Mouse (Mus musculus) retina, postnatal 7 days (tissue): Measurements from ENCODE around the gene 1700123O20Rik.

Experiments
- DNase-seq: peaks from one replicate; pipeline ENCODE4 v3.0.0-alpha.2; 2012; ENCODE audit warnings: low read depth, low spot score

1700123O20Rik gene

DNA sequence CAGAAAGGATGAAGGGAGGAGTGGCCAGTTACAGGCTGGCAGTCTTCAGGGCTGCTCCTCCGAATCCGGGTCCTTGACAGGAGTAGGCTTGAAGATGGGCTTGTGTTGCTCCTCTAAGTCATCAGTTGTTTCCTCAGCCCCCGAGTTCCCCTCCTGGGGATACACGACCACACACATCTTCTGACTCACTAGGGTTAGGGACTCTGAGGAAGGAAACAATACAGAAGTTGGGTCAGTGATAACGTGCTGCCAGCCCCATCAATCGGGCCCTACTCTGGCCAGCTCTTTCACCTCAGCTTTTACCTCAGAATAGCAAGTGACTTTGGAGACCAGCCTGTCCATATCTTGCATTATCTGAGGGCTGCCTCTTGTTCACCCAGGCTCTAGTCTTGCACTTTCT is 38.0 kb downstream of the 1700123O20Rik start:
- no peak for DNase-seq

DNA sequence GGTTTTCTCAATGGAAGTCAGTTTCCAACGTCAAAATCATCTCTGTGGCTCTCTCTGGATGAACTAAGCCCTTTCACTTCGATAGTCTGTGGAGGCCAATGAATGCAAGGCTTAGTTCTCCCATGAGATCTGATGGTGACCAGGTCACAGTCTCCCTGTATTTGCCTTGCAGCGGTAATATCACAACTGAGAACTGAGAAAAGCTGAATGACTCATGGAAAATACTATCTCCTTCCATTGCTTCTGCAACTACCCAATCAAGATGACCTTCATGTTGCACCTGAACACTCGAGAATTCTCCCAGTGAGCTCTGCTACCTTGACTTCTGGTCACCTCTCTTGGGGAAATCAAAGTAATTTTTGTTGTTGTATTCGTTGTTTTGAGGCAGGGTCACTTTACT is 41.5 kb downstream of the 1700123O20Rik start:
- DNase-seq: no peak

DNA sequence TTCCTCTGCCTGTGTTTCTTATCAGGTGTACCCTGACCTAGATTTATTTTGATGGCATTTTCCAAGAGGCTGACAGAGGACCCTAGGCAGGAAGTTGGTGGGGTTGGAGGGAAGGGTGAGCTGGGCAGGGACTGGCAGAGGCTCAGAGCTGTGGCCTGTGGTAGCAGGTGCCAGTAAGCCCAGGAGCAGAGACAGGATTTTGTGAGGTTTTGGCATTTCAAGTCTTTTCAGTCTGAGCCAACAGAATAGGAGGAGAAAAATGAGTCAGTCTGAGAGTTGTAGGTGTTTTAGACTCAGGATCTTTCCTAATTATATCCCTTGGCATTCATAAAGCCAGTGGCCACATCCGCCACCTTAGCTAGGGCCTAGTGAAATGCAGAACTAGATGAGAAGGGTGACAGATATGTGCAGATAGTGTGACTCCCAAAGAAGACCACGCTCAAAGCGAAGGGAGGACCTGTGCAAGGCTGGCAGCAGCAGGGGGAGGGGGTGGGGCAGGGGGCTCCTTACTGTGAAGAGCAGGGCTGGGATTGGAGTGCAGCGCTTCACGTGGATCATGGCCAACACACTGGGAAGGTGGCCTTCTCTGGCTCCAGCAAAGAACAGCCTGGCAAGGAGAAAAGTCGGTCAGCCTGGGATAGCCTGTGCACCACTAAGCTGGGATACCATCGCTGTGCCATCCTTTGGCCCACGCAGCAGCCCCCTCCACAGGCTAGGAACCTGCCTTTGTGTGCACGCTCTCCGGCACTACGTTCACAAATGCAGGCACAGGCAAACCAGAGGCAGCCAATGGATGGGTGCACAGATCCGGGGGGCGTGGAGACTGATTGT is 43.0 kb downstream of the 1700123O20Rik start:
- no peak for DNase-seq

DNA sequence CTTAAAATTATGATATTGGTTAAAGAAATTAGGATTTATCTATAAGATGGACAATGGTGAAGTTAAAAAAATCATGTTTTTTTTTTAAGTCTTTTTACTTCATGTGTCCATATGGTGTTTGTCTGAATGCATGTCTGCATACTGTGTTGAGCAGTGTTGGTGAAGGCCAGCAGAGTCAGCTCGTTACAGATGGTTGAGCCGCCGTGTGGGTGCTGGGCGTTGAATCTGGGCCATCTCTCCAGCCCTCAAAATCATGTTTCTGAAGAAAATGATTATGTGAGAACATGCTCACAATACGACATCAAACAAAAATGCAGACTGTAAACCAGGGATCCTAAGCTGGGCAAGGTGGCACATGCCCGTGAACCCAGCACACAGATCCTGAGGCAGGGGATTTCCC is 44.3 kb downstream of the 1700123O20Rik start:
- no peak for DNase-seq

DNA sequence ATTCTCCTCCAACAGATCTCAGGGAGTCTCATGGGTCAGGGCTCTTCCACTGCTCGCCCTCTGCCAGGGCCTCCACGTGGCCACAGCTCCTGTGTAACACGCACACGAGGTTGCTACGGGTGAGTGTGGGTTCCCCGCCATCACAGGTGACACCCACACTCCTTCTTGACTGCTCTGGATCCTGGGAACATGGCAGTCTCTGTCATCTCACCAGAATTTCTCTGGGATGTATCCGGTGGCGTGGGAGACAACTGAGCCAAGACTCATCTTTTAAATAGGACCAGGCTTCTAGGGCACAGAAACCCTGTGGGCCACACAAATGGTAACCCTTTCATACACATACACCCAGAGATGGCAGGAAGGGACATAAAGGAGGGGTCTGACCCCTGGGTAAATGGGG is 46.2 kb downstream of the 1700123O20Rik start:
- no peak for DNase-seq

DNA sequence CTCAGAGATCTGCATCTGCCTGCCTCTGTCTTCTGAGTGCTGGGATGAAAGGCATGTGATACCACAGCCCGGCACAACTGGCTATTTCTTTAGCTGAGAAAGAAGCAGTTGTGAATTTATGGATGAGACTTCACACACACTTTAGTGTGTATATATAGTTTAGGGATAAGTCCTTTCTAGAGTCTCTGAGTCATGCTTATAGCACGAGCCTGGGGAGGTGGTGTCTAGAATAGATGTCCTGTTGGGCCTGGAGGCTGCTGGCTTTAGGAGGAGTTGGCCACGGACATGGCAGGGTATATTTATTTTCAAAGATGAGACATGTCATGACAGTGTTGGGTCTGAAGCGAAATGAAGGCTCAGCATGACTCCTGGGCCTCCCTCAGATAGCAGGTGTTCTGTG is 48.0 kb downstream of the 1700123O20Rik start:
- DNase-seq: no peak

DNA sequence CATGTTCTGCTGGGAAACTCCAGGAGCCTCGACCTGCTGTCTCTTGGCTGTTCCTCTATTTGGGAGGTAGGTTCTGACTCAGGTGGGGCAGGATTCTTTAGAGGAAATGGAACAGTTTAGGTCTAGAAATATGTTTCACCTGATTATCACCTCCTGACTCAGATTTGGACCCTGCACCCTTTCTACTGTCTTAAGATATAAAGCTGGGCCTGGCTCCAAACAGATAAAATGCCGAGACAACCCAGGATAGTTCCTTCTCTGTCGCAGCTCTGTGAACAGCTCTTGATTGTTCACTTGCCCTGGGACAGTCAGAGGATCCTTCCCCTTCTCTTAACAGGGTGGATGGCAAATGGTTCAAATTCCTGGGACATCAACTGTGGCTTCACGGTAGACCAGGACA is 49.2 kb downstream of the 1700123O20Rik start:
- no peak for DNase-seq

DNA sequence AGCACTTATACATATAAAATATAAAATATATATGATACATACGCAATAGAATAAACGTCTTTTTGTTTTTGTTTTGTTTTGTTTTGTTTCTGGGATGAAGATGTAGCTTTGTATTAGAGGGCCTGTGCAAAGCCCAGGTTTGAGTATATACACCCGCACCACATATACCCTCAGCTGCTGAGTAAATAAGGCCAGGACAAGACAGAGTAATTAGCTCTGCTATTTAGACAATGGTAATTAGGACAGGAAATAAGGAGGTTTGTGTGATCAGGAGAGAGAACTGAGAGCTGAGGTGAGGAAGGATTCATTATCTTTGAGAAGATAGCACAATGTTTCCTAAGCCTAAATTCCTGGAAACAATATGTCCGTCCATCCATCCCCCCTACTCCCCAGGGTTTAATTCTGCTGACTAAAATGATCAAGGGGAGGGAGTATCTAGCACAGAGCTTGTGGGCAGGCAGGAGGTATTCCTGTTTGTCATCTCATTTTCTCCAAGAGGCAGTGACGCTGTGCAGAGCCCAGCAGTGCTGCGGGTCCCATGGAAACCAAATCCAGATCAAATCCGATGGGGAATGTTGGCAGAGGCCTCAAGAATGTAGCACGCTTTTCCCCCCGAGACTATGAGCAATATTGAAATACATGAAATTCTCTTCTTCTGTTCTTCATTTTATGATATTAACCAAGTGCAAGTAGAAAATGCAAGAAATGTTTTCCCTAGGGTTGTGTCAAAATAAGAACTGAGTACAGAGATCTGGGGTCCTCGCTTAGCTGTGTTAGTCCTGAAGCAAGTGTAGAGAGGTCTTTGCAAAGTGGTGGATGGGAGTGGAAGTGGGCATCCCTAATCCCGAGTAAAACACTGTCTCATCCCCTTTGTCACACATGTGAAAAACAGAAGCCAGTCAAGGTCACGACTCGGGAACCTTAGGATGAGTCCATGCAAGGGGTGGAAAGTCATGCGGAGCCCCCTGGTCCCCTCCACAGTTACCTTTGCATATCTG is 50.8 kb downstream of the 1700123O20Rik start:
- DNase-seq: no peak

DNA sequence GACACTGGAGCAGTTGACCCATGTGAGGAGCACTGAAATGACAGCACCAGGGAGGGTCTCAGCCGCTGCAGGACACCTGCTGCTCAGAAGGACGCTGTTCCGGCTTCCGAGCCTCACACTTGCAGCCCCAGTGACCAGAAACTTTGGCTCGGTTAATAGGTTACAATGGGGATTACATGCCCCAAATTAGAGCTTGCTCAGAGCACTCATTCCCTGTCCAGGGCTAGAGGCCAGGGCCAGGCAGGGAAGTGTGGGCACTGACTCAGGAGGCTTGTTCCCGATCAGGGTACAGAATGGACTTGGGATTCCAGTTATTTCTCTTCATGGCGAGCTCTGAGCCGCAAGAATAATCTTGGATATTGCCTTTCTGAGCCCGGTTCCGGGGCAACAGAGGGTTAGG is 51.6 kb downstream of the 1700123O20Rik start:
- DNase-seq: no peak
